In the genomic region with DNA sequence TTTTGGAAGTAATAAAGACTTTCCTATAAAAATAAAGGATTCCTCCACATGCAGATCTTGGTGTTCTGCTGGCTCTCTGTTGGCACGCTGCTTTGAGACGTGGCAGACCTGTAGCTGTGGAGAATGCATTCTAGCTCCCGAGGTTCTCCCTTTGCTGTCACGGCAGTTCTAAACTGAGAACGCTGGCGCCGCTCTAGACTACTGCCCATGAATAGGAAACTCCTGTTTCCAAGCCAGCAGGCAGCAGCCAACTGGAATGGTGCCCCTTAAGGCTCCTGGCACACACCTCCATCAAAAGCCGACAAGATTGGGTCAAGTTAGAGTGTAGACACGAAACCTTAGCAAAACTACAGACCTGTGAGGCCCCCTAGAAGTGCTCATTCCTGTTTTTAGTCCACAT, we compare ENCODE assay signal across 8 mouse cellular contexts. TPM values are rescaled to one million over a fixed set of nuclear protein-coding genes. Genes with fewer than 3 reads are reported as not detected.
DNase-seq lines count a peak whose midpoint lies in the region; ATAC-seq and TF ChIP-seq lines count a peak whose summit lies in the region.

No protein-coding gene starts in this region.

- H3K27me3 ChIP-seq in kidney, embryonic 14.5 days (ENCODE audit: control insufficient read depth, insufficient read depth, low read length) = no peaks in the 10 kb centered on the region
- H3K27me3 ChIP-seq in forebrain, postnatal 0 days (ENCODE audit: insufficient read depth, low read length) = no peaks in the 10 kb centered on the region
- H3K27me3 ChIP-seq in forebrain, embryonic 16.5 days (replicated peaks; ENCODE audit: control insufficient read depth, insufficient read depth, low read length) = no peaks in the 10 kb centered on the region

- DNase-seq in kidney, adult 9 months = peak; percentile 76
- DNase-seq in cerebellum, adult 9-10 months = peak; percentile 82
- peak; percentile 82 for DNase-seq in gastrocnemius, adult 2 months
- peak; percentile 62 to 66 for DNase-seq in left cerebral cortex, postnatal 14 days (ENCODE audit: low spot score in 2 of 2)
- no peak for DNase-seq in forebrain, postnatal 0 days
- DNase-seq in spleen, postnatal 14 days (ENCODE audit: low spot score in 2 of 2) = no peak

- H3K4me2 ChIP-seq in kidney, embryonic 14.5 days (replicated peaks; ENCODE audit: low read depth, low read length) = no peak overlapping the region
- H3K4me2 ChIP-seq in forebrain, postnatal 0 days (ENCODE audit: low read depth) = no peak overlapping the region
- H3K4me2 ChIP-seq in forebrain, embryonic 16.5 days (ENCODE audit: low read length) = no peak overlapping the region

- H3K4me1 ChIP-seq in kidney, embryonic 14.5 days (ENCODE audit: control insufficient read depth, insufficient read depth, low read length) = peaks cover 5% of the 10 kb centered on the region; the same call in 1 of the 2 replicates
- H3K4me1 ChIP-seq in forebrain, postnatal 0 days (ENCODE audit: insufficient read depth) = no peaks in the 10 kb centered on the region
- no peaks in the 10 kb centered on the region for H3K4me1 ChIP-seq in forebrain, embryonic 16.5 days (replicated peaks; ENCODE audit: control insufficient read depth, insufficient read depth, low read length)

- no peak overlapping the region for H3K27ac ChIP-seq in kidney, embryonic 14.5 days (ENCODE audit: low read depth, low read length)
- H3K27ac ChIP-seq in gastrocnemius, adult 2 months = peak overlapping the region; percentile 69
- H3K27ac ChIP-seq in forebrain, postnatal 0 days (ENCODE audit: low read depth, low read length) = no peak overlapping the region
- H3K27ac ChIP-seq in forebrain, embryonic 16.5 days (ENCODE audit: low read length) = no peak overlapping the region

- no peak for ATAC-seq in kidney, embryonic 14.5 days (ENCODE audit: low FRiP score, low TSS enrichment)
- ATAC-seq in forebrain, postnatal 0 days = no peak
- ATAC-seq in forebrain, embryonic 16.5 days = no peak

- H3K9me3 ChIP-seq in kidney, embryonic 14.5 days (ENCODE audit: control insufficient read depth, low read length) = no peaks in the 10 kb centered on the region
- no peaks in the 10 kb centered on the region for H3K9me3 ChIP-seq in forebrain, postnatal 0 days (ENCODE audit: low read length)
- H3K9me3 ChIP-seq in forebrain, embryonic 16.5 days (ENCODE audit: control insufficient read depth, low read length) = no peaks in the 10 kb centered on the region

- intact Hi-C loops in gastrocnemius, adult 2 months (cut with DNase I) = no loop called here
- intact Hi-C loops in left cerebral cortex, postnatal 14 days (cut with DNase I) = no loop called here

- no peaks in the 10 kb centered on the region for H3K36me3 ChIP-seq in kidney, embryonic 14.5 days (ENCODE audit: control insufficient read depth, insufficient read depth, low read length)
- H3K36me3 ChIP-seq in forebrain, postnatal 0 days (ENCODE audit: insufficient read depth) = no peaks in the 10 kb centered on the region; the same call in 1 of the 2 replicates
- H3K36me3 ChIP-seq in forebrain, embryonic 16.5 days (ENCODE audit: control insufficient read depth, insufficient read depth) = no peaks in the 10 kb centered on the region

- no peak for TF ChIP-seq CTCF in gastrocnemius, adult 2 months (IDR thresholded peaks at IDR 0.05)
- TF ChIP-seq CTCF in forebrain, postnatal 0 days (IDR thresholded peaks at IDR 0.05; ENCODE audit: low read depth) = no peak

- 93% methylated on average over 9 of the region's 9 CpGs for WGBS in kidney, embryonic 14.5 days
- 73% methylated on average over 9 of the region's 9 CpGs for WGBS in forebrain, postnatal 0 days
- 83% methylated on average over 9 of the region's 9 CpGs for whole genome bisulfite sequencing in forebrain, embryonic 16.5 days

- no peak overlapping the region for H3K4me3 ChIP-seq in kidney, embryonic 14.5 days (ENCODE audit: low read length)
- no peak overlapping the region for H3K4me3 ChIP-seq in gastrocnemius, adult 2 months
- no peak overlapping the region for H3K4me3 ChIP-seq in forebrain, postnatal 0 days (ENCODE audit: low read depth, low read length)
- no peak overlapping the region for H3K4me3 ChIP-seq in forebrain, embryonic 16.5 days (replicated peaks; ENCODE audit: low read length)

- H3K9ac ChIP-seq in kidney, embryonic 14.5 days (ENCODE audit: low read depth, low read length) = no peak overlapping the region
- no peak overlapping the region for H3K9ac ChIP-seq in forebrain, postnatal 0 days
- H3K9ac ChIP-seq in forebrain, embryonic 16.5 days (replicated peaks; ENCODE audit: low read depth, low read length) = no peak overlapping the region

RNA-seq across cellular contexts. Expression of gene Lpcat3, which starts 10.8 kb away (rescaled TPM):
- 51.2 and 67.3 TPM in 2 replicates for polyA plus RNA-seq in kidney, embryonic 14.5 days (2014; fragmentation: Nextera tagmentation; extraction: Ambion mirVana)
- total RNA-seq in gastrocnemius, adult 2 months (2021) = 10 to 100 TPM; 14.6 to 19.0 TPM
- 10 to 100 TPM; 33.8 to 37.1 TPM for total RNA-seq in left cerebral cortex, postnatal 14 days (2021)
- 27.6 and 35.6 TPM in 2 replicates for total RNA-seq in forebrain, postnatal 0 days (2014; rRNA removed)
- polyA plus RNA-seq in forebrain, postnatal 0 days (2015; fragmentation: Nextera tagmentation; extraction: Ambion mirVana) = 34.3 and 41.3 TPM in 2 replicates
- 35.9 and 36.7 TPM in 2 replicates for polyA plus RNA-seq in forebrain, embryonic 16.5 days (2015; fragmentation: Nextera tagmentation; extraction: Ambion mirVana)

RNA-seq across cellular contexts. Expression of gene C1s2, which starts 37.7 kb away (rescaled TPM):
- polyA plus RNA-seq in kidney, embryonic 14.5 days (2014; fragmentation: Nextera tagmentation; extraction: Ambion mirVana) = 0.08 TPM in 1 of 2 replicates, not detected in the other
- total RNA-seq in gastrocnemius, adult 2 months (2021) = under 1 TPM; 0.31 to 0.39 TPM
- total RNA-seq in left cerebral cortex, postnatal 14 days (2021) = under 1 TPM; 0.26 to 0.57 TPM
- 0.15 and 0.19 TPM in 2 replicates for total RNA-seq in forebrain, postnatal 0 days (2014; rRNA removed)
- 0.17 and 0.18 TPM in 2 replicates for polyA plus RNA-seq in forebrain, postnatal 0 days (2015; fragmentation: Nextera tagmentation; extraction: Ambion mirVana)
- 0.08 and 0.21 TPM in 2 replicates for polyA plus RNA-seq in forebrain, embryonic 16.5 days (2015; fragmentation: Nextera tagmentation; extraction: Ambion mirVana)

RNA-seq across cellular contexts. Expression of gene Emg1, which starts 38.4 kb away (rescaled TPM):
- 233 and 278 TPM in 2 replicates for polyA plus RNA-seq in kidney, embryonic 14.5 days (2014; fragmentation: Nextera tagmentation; extraction: Ambion mirVana)
- total RNA-seq in gastrocnemius, adult 2 months (2021) = 10 to 100 TPM; 57.7 to 71.8 TPM
- 10 to 100 TPM; 45.6 to 45.9 TPM for total RNA-seq in left cerebral cortex, postnatal 14 days (2021)
- 105 TPM in 2 replicates for total RNA-seq in forebrain, postnatal 0 days (2014; rRNA removed)
- 96.2 and 116 TPM in 2 replicates for polyA plus RNA-seq in forebrain, postnatal 0 days (2015; fragmentation: Nextera tagmentation; extraction: Ambion mirVana)
- 142 and 150 TPM in 2 replicates for polyA plus RNA-seq in forebrain, embryonic 16.5 days (2015; fragmentation: Nextera tagmentation; extraction: Ambion mirVana)

RNA-seq across cellular contexts. Expression of gene Phb2, which starts 38.5 kb away (rescaled TPM):
- polyA plus RNA-seq in kidney, embryonic 14.5 days (2014; fragmentation: Nextera tagmentation; extraction: Ambion mirVana) = 341 and 402 TPM in 2 replicates
- 100 to 1,000 TPM; 142 to 184 TPM for total RNA-seq in gastrocnemius, adult 2 months (2021)
- total RNA-seq in left cerebral cortex, postnatal 14 days (2021) = 100 to 1,000 TPM; 133 to 144 TPM
- 200 and 215 TPM in 2 replicates for total RNA-seq in forebrain, postnatal 0 days (2014; rRNA removed)
- polyA plus RNA-seq in forebrain, postnatal 0 days (2015; fragmentation: Nextera tagmentation; extraction: Ambion mirVana) = 271 TPM in 2 replicates
- 250 and 252 TPM in 2 replicates for polyA plus RNA-seq in forebrain, embryonic 16.5 days (2015; fragmentation: Nextera tagmentation; extraction: Ambion mirVana)

Comparison
In these comparisons a context has a peak if more than half of its experiments do, and no peak if none do; other contexts are left out.
1. DNase-seq: peak in kidney, adult 9 months (single experiment), cerebellum, adult 9-10 months (single experiment), gastrocnemius, adult 2 months (single experiment) and left cerebral cortex, postnatal 14 days (2 of 2); none in forebrain, postnatal 0 days (single experiment) and spleen, postnatal 14 days (0 of 2).